Mouse (Mus musculus) bone marrow macrophage, adult 2 months (primary cell): Measurements from ENCODE around the gene Lmna.

Source experiments
- CTCF ChIP-seq: IDR thresholded peaks from 2 replicates; pipeline ENCODE4 v1.5.1; 2012; ENCODE audit warnings: low read depth, mild to moderate bottlenecking, low read length, moderate library complexity
- POLR2A ChIP-seq: IDR thresholded peaks from 2 replicates; pipeline ENCODE4 v1.6.1; 2012; ENCODE audit warnings: mild to moderate bottlenecking, low read depth, low read length, borderline replicate concordance

GRCm38 (mm10) chr3:88536103-88536930, 26.6 kb upstream of the Lmna start:
- no peak for TF ChIP-seq CTCF
- TF ChIP-seq POLR2A: no peak
